Mouse (Mus musculus) midbrain, postnatal 0 days (tissue): ENCODE measurements around the gene Ntng1. TPM values are rescaled to one million over a fixed set of nuclear protein-coding genes. Genes with fewer than 3 reads are reported as not detected.

Experiments
- ATAC-seq: fragments of 200-750 bp; cut with Nextera tagmentation; 2 replicates; pipeline ENCODE4 v1.8.0; 2017; ENCODE audit warnings: moderate number of reproducible peaks, mild to moderate bottlenecking, moderate TSS enrichment, moderate library complexity; ENCODE audit not compliant: low FRiP score
- DNase-seq: peaks from one replicate; pipeline ENCODE4 v3.0.0-alpha.2; 2015; ENCODE audit warnings: low spot score
- H3K27ac ChIP-seq: fragments of 300-500 bp; sonication (generic); 2 replicates; pipeline ENCODE4 v1.5.1; 2014; ENCODE audit warnings: low read depth, mild to moderate bottlenecking, low read length, mixed read lengths
- H3K27me3 ChIP-seq: fragments of 300-500 bp; sonication (generic); 2 replicates; pipeline ENCODE4 v1.6.1; 2014; ENCODE audit warnings: low read length, control low read depth, mixed read lengths; ENCODE audit not compliant: insufficient read depth
- H3K36me3 ChIP-seq: fragments of 300-500 bp; sonication (generic); 2 replicates; pipeline ENCODE4 v1.6.1; 2014; ENCODE audit warnings: low read length, control low read depth, mixed read lengths; ENCODE audit not compliant: insufficient read depth
- H3K4me1 ChIP-seq: fragments of 300-500 bp; sonication (generic); 2 replicates; pipeline ENCODE4 v1.6.1; 2014; ENCODE audit warnings: mild to moderate bottlenecking, control low read depth, antibody characterized with exemption, low read length, mixed read lengths; ENCODE audit not compliant: insufficient read depth
- H3K4me2 ChIP-seq: fragments of 300-500 bp; sonication (generic); 2 replicates; pipeline ENCODE4 v1.6.1; 2014; ENCODE audit warnings: low read depth, mild to moderate bottlenecking, low read length, mixed read lengths; ENCODE audit not compliant: poor library complexity, severe bottlenecking
- H3K4me3 ChIP-seq: fragments of 300-500 bp; sonication (generic); 2 replicates; pipeline ENCODE4 v1.5.1; 2014; ENCODE audit warnings: low read depth, mild to moderate bottlenecking, low read length, moderate library complexity
- H3K9ac ChIP-seq: fragments of 300-500 bp; sonication (generic); replicated peaks from 2 replicates; pipeline ENCODE4 v1.6.1; 2014; ENCODE audit warnings: mild to moderate bottlenecking, low read length, moderate library complexity, mixed read lengths; ENCODE audit not compliant: poor library complexity, severe bottlenecking
- H3K9me3 ChIP-seq: fragments of 300-500 bp; sonication (generic); 2 replicates; pipeline ENCODE4 v1.6.1; 2016; ENCODE audit warnings: low read length, control low read depth
- CTCF ChIP-seq: IDR thresholded peaks from 2 replicates; pipeline ENCODE4 v1.5.1; 2016; ENCODE audit warnings: antibody characterized with exemption, mild to moderate bottlenecking
- WGBS: fragments of 180-500 bp; shearing (Covaris S2); extraction: QIAGEN DNeasy Blood & Tissue Kit; methylation state at CpG from one replicate; pipeline ENCODE4 v1.1.7; 2014; 5-methylcytosine and 5-hydroxymethylcytosine counted together
- polyA plus RNA-seq: library from polyadenylated mRNA; unstranded; fragments of >200 nt; fragmentation: Nextera tagmentation; extraction: Ambion mirVana; gene quantifications from 2 replicates; pipeline ENCODE4 v1.2.1, GENCODE M21; 2015
- total RNA-seq: library from RNA; depleted of rRNA; stranded (reverse); fragments of >200 nt; gene quantifications from 2 replicates; pipeline ENCODE4 v1.2.3, GENCODE M21; 2014

The Ntng1 gene
- total and polyA plus RNA-seq, 2 experiments from 2014 or later: 54.2 to 56.9 TPM

GRCm38 (mm10) chr3:109846660-109847059 is 297.2 kb downstream of the Ntng1 start:
- TF ChIP-seq CTCF: no peak
- Histone ChIP-seq H3K9me3 (no peaks in the 10 kb centered on the region), H3K4me3 (no peak overlapping the region), H3K27me3 (no peaks in the 10 kb centered on the region), H3K4me1 (no peaks in the 10 kb centered on the region), H3K36me3 (no peaks in the 10 kb centered on the region), H3K9ac (no peak overlapping the region), H3K27ac (no peak overlapping the region), H3K4me2 (no peak overlapping the region)
- ATAC-seq (no peak), DNase-seq (no peak)
- 34% methylated on average over 4 of the region's 4 CpGs for WGBS

DNA sequence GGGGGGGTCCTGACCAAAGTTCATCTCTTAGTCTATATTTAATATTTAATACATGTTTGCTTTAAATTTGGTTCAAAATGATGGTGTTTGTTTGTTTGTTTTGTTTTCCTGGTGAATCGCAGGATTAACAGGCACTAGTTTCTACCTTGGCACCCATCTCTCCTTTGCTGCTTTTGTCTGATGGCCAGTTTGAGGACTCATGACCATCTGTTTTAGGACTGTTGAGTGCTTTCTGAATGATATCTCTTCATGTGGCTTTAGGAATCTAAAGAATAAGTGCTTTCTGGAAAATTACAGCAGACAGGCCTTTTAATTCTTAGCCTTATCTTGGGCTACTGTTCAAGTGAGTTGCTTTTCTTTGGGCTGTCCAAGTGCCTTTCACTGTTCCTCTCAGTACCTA is 318.0 kb downstream of the Ntng1 start:
- Histone ChIP-seq H3K36me3 (no peaks in the 10 kb centered on the region), H3K4me2 (no peak overlapping the region), H3K27ac (no peak overlapping the region), H3K9ac (no peak overlapping the region), H3K9me3 (no peaks in the 10 kb centered on the region), H3K4me3 (no peak overlapping the region), H3K27me3 (no peaks in the 10 kb centered on the region), H3K4me1 (no peaks in the 10 kb centered on the region)
- WGBS: 90% methylated on average over 1 of the region's 1 CpGs
- ATAC-seq (no peak), DNase-seq (no peak)
- TF ChIP-seq CTCF: no peak

- DNase-seq (no peak), ATAC-seq (no peak)
- no peaks in the 10 kb centered on the region for H3K9me3 ChIP-seq
- no peaks in the 10 kb centered on the region for H3K36me3 ChIP-seq
- no peak for TF ChIP-seq CTCF
- no peak overlapping the region for H3K27ac ChIP-seq
- H3K9ac ChIP-seq: no peak overlapping the region
- no peaks in the 10 kb centered on the region for H3K27me3 ChIP-seq
- H3K4me1 ChIP-seq: no peaks in the 10 kb centered on the region
- 92% methylated on average over 2 of the region's 2 CpGs for WGBS
- no peak overlapping the region for H3K4me3 ChIP-seq
- H3K4me2 ChIP-seq: no peak overlapping the region
Observed at GRCm38 (mm10) chr3:109822803-109823474, 320.9 kb downstream of the Ntng1 start.

DNA sequence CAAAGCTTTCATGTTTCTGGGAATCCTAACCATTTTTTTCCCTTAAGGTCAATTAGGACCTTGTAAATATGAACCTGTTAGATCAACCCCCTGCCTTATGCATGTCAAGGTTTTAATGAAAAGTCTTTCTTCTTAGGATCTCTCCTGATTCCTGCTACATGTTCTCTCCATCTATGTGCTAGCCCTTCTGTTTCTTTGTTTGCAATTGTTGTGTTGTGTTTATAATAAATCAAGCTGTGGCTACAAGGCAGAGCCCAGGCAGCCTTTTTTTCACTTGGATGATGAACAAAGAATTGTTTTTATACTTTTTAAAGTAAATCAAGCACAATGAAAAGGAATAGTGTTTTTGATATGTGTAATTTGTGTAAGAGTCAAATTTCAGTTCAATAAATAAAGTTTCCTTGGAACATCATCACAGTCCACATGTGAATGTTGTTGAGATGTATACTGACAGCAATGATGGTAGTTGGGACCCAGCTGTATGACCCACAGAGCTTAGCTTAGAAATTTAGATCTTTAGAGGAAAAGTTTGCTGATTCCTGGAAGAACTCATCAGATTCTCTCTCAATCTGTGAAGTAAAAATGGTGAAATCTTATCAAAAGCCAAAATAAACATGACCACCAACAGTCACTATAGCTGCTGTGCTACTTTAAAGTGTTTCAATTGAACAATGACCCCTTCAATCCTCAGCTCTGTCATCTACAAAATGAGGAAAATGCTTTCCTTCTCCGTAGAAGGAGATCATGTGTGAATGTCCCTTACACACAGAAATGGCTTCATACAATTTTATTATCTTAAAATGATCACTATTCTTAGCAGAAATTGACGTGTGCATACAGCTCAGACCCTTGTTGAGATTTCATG is 324.8 kb downstream of the Ntng1 start:
- no peak overlapping the region for H3K4me2 ChIP-seq
- DNase-seq (no peak), ATAC-seq (no peak)
- WGBS: 84% methylated on average over 2 of the region's 2 CpGs
- no peaks in the 10 kb centered on the region for H3K4me1 ChIP-seq
- no peaks in the 10 kb centered on the region for H3K9me3 ChIP-seq
- H3K4me3 ChIP-seq: no peak overlapping the region
- H3K27me3 ChIP-seq: no peaks in the 10 kb centered on the region
- no peak overlapping the region for H3K9ac ChIP-seq
- TF ChIP-seq CTCF: no peak
- H3K36me3 ChIP-seq: no peaks in the 10 kb centered on the region
- no peak overlapping the region for H3K27ac ChIP-seq

DNA sequence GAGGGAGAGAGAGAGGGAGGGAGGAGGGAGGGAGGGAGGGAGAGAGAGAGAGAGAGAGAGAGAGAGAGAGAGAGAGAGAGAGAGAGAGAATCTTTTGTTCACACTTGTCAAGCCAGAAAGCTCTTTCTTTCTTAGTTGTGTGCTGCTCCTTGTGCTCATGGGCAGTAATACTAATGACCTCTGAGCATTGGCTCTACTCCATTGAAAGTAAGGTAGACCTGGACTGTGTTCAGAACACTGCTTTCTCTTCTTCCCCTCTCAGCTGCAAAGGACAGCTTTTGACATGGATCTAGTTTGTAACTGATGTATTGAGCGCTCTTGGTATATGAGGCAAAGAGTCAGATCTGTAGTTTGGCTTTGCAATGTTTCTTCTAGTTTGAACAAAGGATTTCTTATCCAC is 334.7 kb downstream of the Ntng1 start:
- H3K27ac ChIP-seq: no peak overlapping the region
- no peaks in the 10 kb centered on the region for H3K36me3 ChIP-seq
- no peak overlapping the region for H3K4me2 ChIP-seq
- no peak for TF ChIP-seq CTCF
- peaks cover 3% of the 10 kb centered on the region for H3K4me1 ChIP-seq
- H3K9ac ChIP-seq: no peak overlapping the region
- 86% methylated on average over 1 of the region's 1 CpGs for WGBS
- no peak overlapping the region for H3K4me3 ChIP-seq
- no peaks in the 10 kb centered on the region for H3K9me3 ChIP-seq
- ATAC-seq (no peak), DNase-seq (no peak)
- H3K27me3 ChIP-seq: no peaks in the 10 kb centered on the region
